Mouse (Mus musculus) heart, adult 18-20 months (tissue): ENCODE data around the gene Atp8b5. TPM values are rescaled to one million over a fixed set of nuclear protein-coding genes. Genes with fewer than 3 reads are reported as not detected.

ENCODE experiments used
- DNase-seq, 2 experiments: peaks; one replicate each; pipeline ENCODE4 v3.0.0; 2021 to 2022; ENCODE audit warnings: mixed read lengths in 1 of 2
- total RNA-seq, 2 experiments: library from RNA; stranded (reverse); gene quantifications; 2 replicates each; pipeline ENCODE4 v1.2.3; 2021

Atp8b5 gene
- total RNA-seq, 2 experiments from 2014 or later = 0.07 TPM; not detected in 1

- peak; percentile 55 to 74 for DNase-seq
These were observed 116.5 kb downstream of the Atp8b5 start for GRCm38 (mm10) chr4:43383246-43384082.

DNA sequence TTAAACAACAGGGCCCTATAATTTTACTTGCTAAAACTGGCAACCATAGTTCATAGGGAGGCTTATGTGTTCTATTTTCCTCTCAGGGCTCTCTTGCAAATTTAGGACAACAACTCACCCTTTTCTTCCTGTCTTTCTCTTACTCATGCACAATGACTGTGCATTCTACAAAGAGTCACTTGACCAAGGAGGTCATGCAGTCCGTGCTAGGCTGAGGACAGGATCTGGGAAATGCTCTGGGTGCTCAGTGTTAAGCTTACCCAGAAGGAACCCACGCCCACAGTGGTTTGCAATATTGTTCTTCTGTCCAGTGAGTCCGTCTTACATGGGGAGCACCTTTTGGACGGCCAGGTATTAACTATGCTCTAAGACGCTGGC, 117.1 kb downstream of the Atp8b5 start:
- peak; percentile 39 to 58 for DNase-seq

- no peak for DNase-seq
These were observed 117.6 kb downstream of the Atp8b5 start for GRCm38 (mm10) chr4:43384541-43384940.

- DNase-seq = no peak
These were observed 120.0 kb downstream of the Atp8b5 start for GRCm38 (mm10) chr4:43386932-43387331.

DNA sequence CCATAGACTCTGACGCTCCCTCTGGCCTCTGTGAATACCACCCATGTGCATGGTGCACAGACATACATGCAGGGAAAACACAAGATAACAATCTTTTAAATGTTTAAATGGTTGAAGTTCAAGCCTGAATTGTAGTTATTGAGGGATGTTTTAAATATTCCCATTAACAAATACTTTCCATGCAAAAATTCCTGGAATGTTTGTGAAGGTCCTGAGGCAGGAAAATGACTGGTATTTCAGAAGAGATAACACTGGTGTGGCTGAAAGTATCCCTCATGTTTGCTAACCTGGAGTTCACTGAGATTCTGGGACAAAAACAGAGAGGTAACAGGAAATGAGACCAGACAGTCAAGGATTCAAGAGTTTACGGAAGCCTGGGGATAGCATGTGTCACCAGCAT, 122.4 kb downstream of the Atp8b5 start:
- DNase-seq = no peak

DNA sequence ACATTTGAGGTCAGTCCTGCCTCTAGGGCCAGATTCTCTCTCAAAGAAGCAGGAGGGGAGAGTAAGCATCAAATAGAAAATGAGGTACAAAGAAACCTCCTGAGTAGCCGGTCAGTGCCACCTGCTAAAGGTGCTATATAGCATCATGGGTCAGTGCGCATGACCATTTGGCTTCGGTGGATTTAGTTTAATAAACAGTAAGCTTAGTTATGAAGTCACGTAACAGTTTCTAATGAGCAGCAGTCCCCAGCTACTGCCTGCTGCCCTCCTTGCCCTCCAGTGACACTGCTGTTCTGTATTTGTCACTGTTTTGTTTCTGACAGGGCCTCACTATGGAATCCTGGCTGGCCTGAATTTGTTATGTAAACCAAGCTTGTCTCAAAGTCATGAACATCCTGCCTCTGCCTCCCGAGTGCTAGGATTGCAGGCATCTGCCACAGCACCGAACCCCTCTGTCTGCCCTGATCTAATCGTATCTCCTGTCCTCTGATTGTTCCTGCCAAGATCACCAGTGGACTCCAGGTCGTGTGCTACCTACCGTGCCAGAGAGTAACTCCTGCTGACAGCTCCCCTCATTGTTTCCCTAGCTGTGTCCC, 123.0 kb downstream of the Atp8b5 start:
- peak; percentile 57 to 65 for DNase-seq

GRCm38 (mm10) chr4:43391521-43392050, 124.6 kb downstream of the Atp8b5 start:
- DNase-seq = no peak

GRCm38 (mm10) chr4:43394345-43394891, 127.5 kb downstream of the Atp8b5 start:
- DNase-seq = peak; percentile 89 to 95

DNA sequence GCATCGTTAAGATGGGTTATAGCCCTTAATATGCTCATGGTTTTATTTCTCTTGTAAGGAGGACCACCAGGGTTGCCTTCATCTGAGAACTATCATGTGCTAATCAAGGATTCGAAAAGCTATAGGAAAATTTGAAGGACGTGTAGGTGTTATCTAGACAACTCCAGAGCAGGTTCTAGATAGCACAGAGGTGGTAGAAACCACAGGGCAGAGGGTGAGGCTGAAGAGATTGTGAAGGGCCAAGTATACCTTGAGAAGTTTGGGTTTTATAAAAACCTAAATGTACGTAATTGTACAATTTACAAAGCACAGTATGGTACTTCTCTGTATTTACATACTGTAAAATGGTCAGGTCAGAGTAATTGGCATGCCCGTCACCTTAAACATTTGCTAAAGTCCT, 128.2 kb downstream of the Atp8b5 start:
- DNase-seq = no peak

DNA sequence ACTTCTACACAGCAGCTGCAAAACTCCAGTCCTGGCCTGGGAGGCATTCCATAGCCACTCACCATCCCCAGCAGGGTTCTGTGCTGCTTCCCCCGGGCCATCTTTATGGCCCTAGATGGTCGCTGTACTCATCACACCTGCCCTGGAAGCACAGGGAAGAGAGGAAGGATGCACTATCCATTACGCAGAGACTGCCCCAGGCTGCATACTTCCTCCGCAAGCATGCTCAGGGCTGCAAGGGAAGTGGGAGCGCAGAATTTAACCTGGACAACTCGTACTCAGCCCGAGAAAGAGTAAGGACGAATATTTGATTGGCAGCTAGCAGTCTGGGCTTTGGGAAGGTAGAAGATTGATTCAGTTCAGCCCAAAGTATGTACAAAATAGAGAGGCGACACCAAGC, 128.9 kb downstream of the Atp8b5 start:
- DNase-seq = no peak

DNA sequence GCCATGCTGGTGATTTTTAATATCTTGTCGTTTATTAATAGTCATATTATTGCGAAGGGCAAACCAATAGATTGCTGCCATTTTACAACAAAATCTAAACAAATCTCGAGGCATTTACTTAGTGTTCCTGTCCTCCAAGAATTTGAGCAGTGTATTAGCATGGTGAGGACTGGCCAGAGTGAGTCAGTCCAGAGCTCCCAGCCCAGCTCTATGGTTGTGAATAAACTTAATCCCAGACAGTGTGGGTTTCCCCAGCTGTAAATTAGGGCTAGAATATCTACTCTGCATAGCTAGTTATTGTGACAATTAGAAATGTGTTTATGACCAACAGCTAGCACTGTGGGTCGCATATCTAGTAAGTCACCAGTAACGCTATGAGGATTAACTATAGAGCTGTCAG, 129.4 kb downstream of the Atp8b5 start:
- no peak for DNase-seq

DNA sequence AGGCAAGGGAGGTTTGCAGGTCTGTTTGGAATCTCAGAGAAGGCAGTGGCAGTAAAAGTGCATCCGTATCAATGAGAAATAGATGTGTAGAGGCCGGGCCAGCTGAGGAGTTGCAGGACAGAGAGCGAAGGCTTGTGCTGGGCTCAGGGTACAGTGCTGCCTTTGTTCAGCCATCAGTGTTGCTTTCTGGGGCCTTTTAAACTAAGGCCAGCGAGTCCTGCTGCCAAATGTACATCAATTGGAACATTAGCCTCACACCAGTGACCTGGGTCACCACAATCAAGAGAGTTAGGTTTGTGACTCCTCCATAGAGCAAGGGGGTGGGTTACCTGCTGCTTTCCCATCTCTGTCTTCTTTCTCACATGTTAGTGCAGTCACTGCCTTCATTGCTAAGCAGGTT, 131.1 kb downstream of the Atp8b5 start:
- no peak for DNase-seq

DNA sequence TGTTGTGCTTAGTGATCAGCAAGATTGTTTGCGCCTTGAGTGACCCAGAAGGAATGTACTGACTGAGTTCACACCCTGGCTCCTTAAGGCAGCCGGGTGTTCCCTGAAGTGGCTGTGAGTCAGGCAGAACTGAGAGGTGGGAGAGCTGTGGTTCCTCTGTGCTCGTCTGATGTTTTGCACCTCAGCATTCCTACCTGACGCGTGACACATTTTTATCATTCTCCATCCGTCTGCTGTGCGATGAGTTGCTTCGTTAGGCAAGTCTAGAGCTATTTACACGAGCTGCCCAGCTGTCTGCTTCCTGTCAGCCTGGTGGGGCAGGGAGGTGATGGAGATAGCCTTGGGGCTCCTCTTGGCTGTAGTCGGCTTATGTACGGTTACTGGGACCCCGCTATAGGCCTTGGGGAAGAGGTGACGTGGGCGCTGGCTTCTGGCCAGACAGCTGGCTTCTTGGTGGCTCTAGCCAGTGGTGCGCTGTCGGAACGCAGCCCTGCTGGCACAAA, 131.9 kb downstream of the Atp8b5 start:
- DNase-seq = peak; percentile 72 to 83

DNA sequence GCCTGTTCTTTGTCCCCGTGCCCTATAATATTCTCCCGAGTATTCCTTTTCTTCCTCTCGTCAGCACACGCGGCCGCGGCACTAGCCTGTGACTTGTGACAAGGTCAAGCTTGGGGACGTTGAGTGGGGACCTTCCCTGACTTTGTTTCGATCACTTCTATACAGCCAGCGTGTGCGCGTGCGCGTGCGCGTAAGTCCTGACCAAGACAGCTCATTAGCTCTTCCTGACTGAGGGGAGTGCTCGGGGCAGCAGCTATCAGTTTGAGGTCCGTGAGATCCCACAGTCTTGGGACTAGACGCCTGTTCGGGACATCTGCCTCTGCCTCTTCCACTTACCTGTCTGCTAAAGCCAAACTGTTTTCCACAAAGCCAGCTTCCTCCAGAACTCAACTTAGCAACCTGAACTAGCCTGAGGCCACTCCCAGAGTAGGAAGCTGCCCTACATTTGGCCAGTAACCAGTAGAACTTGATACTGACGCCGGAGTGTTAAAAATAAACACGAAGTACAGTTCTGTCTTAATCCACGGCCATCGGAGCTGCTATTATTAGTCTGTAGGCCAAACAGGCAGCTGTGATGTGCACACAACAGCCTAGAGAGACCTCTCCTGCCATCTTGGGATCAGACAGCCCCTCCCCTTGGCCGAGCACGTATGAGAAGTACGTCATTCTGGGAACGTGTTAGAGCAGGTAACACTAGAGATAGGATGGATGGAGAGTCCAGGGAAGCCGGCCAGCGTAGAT, 132.6 kb downstream of the Atp8b5 start:
- DNase-seq = peak; percentile 78 to 87

- no peak for DNase-seq
These were observed 134.0 kb downstream of the Atp8b5 start for GRCm38 (mm10) chr4:43400976-43401375.

- DNase-seq = no peak
These were observed 134.5 kb downstream of the Atp8b5 start for GRCm38 (mm10) chr4:43401486-43401885.

GRCm38 (mm10) chr4:43402212-43402611, 135.3 kb downstream of the Atp8b5 start:
- peak; percentile 74 to 81 for DNase-seq

DNA sequence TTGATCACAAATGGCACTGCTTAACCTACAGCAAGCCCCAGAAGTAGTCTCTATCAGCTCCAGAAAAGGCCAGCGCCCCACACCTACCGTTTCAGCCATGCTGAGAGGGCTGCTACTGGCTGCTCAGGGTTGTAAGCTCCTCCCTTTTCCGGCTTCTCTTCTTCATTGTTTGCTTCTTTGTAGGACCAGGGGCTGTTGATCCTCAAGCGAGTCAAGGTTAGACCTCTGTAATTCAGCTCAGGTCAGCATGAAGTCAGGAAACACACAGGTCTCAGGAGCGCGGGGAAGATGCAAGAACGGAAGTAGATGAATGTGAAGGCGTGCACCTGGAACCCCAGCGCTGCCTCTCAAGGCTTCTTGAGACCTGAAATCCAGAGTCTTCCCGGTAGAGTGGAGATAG, 137.7 kb downstream of the Atp8b5 start:
- no peak for DNase-seq

DNA sequence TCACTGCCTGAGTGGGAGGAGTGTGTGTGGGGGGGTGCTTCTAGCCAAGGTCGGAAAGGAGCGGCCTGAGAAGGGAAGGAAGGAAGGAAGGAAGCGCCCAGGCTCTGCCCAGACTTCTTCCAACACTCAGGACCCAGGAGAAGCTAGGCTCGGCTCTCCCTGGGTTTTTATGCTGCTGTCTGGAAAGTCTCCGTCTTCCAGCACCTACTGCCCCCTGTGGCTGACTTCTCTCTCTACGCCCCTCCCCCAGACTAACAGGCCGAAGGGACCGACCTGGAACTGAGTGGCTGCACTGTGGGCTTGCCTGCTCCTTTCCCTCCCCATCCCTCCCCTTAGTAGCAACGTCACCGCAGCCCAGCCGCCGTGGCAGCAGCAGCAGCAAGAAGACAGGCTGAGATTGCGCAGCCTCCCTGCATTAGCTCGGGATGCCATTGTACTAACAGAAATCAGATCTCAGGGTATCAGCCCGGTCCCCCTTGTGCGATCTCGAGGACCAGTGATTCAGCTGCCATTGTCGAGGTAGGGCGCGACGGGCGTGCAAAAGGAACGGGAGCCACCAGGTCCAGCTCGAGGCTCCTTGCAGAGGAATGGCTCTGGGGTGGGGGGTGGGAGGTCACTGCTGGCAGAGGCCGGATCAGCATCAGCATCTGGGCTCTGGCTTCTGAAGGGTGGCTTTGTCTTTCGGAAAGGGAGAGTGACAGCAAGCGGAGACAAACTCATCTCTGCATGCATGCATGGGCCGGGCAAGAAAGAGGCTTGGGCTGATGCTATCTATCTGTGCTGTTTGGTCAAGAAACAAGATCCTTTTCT, 139.4 kb downstream of the Atp8b5 start:
- DNase-seq = peak; percentile 87 to 93

GRCm38 (mm10) chr4:43407071-43407920, 140.3 kb downstream of the Atp8b5 start:
- no peak for DNase-seq
